ENCODE assay signal across 8 mouse cellular contexts in the genomic region with DNA sequence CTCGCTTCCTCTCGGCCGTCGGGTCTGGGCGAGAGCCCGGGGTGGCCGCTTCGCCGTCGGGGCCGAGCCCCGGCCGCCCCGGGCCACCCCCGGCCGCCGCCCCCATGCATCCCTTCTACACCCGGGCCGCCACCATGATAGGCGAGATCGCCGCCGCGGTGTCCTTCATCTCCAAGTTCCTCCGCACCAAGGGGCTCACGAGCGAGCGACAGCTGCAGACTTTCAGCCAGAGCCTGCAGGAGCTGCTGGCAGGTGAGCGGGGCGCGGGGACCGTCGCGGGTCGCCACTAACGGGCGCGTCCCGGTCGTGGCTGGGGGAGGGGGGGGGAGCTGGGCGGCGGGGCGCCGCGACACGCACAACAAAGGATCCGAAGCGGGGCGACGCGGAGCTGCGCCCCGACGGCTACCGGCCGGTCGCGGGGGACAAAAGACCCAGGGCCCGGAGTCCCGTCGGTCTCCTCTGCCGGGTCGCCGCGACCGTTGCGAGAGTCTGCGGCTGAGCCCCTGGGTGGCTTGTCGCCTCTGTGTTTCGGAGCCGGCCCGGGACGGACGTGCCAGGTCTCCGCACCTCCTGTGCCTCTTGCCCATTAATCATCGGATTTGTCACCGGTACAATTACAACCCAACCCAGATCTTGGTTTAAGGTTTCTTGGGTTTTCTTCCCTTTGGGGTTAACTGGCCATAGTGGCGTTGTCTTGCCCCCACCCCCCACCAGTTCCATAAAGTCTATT. TPM values are rescaled to one million over a fixed set of nuclear protein-coding genes. Genes with fewer than 3 reads are reported as not detected.
DNase-seq lines count a peak whose midpoint lies in the region; ATAC-seq and TF ChIP-seq lines count a peak whose summit lies in the region.

No protein-coding gene starts in this region.

- H3K4me1 ChIP-seq in embryonic facial prominence, embryonic 14.5 days (ENCODE audit: control insufficient read depth, insufficient read depth, low read length): peaks cover 18% of the 10 kb centered on the region
- peaks cover 22% of the 10 kb centered on the region for H3K4me1 ChIP-seq in heart, embryonic 16.5 days (ENCODE audit: control insufficient read depth, insufficient read depth, low read length)
- peaks cover 7% of the 10 kb centered on the region for H3K4me1 ChIP-seq in small intestine, adult 2 months (ENCODE audit: control insufficient read depth, insufficient read depth, insufficient read length, low read length)

- H3K36me3 ChIP-seq in embryonic facial prominence, embryonic 14.5 days (ENCODE audit: control insufficient read depth, insufficient read depth, low read length): peaks cover 26% of the 10 kb centered on the region
- H3K36me3 ChIP-seq in heart, embryonic 16.5 days (ENCODE audit: control insufficient read depth, insufficient read depth): peaks cover 14% of the 10 kb centered on the region
- peaks cover 25% of the 10 kb centered on the region for H3K36me3 ChIP-seq in small intestine, adult 2 months (ENCODE audit: control insufficient read depth, insufficient read depth, low read length)

- peak; percentile 13 for ATAC-seq in embryonic facial prominence, embryonic 14.5 days (ENCODE audit: low read depth)
- peak; percentile 28 for ATAC-seq in heart, embryonic 16.5 days (replicated peaks; ENCODE audit: extremely low read depth, insufficient read depth, low FRiP score)

- H3K9me3 ChIP-seq in embryonic facial prominence, embryonic 14.5 days (ENCODE audit: control insufficient read depth, low read length): no peaks in the 10 kb centered on the region
- H3K9me3 ChIP-seq in heart, embryonic 16.5 days (replicated peaks; ENCODE audit: control insufficient read depth, low read length): no peaks in the 10 kb centered on the region

- TF ChIP-seq CTCF in small intestine, adult 2 months (IDR thresholded peaks at IDR 0.05; ENCODE audit: extremely low read depth, insufficient read length, insufficient replicate concordance, low read depth, low read length): no peak

- H3K9ac ChIP-seq in embryonic facial prominence, embryonic 14.5 days (ENCODE audit: low read depth, low read length): peak overlapping the region; percentile 100
- peak overlapping the region; percentile 100 for H3K9ac ChIP-seq in heart, embryonic 16.5 days (ENCODE audit: low read length)

- peak overlapping the region; percentile 99 for H3K4me3 ChIP-seq in embryonic facial prominence, embryonic 14.5 days (ENCODE audit: low read depth, low read length)
- peak overlapping the region; percentile 100 for H3K4me3 ChIP-seq in heart, embryonic 16.5 days (ENCODE audit: low read length)
- peak overlapping the region; percentile 97 for H3K4me3 ChIP-seq in small intestine, adult 2 months (ENCODE audit: low read depth, low read length)

- peak overlapping the region; percentile 86 for H3K4me2 ChIP-seq in embryonic facial prominence, embryonic 14.5 days (ENCODE audit: low read depth, low read length)
- peak overlapping the region; percentile 56 for H3K4me2 ChIP-seq in heart, embryonic 16.5 days (ENCODE audit: low read depth, low read length)

- DNase-seq in CD4-positive, CD25-positive, alpha-beta regulatory T cell, adult 2 months (ENCODE audit: low read depth, low spot score): peak; percentile 85
- DNase-seq in adrenal gland, postnatal 14 days: peak; percentile 71
- DNase-seq in embryonic facial prominence, embryonic 14.5 days (ENCODE audit: low spot score): peak; percentile 48
- peak; percentile 12 to 61 for DNase-seq in kidney, postnatal 36 days
- peak; percentile 39 for DNase-seq in lung, postnatal 36 days
- DNase-seq in adipocyte (ENCODE audit: low spot score): no peak

- no peaks in the 10 kb centered on the region for H3K27me3 ChIP-seq in embryonic facial prominence, embryonic 14.5 days (replicated peaks; ENCODE audit: control insufficient read depth, insufficient read depth, low read length)
- H3K27me3 ChIP-seq in heart, embryonic 16.5 days (ENCODE audit: control insufficient read depth, insufficient read depth, low read length): no peaks in the 10 kb centered on the region
- no peaks in the 10 kb centered on the region for H3K27me3 ChIP-seq in small intestine, adult 2 months (ENCODE audit: control insufficient read depth, insufficient read depth, low read length)

- WGBS in embryonic facial prominence, embryonic 14.5 days: 0% methylated on average over 18 of the region's 78 CpGs
- under 1% methylated on average over 78 of the region's 78 CpGs for WGBS in heart, embryonic 16.5 days
- 2% methylated on average over 68 of the region's 78 CpGs for WGBS in small intestine, adult 2 months

- TF ChIP-seq POLR2A in small intestine, adult 2 months (IDR thresholded peaks at IDR 0.05; ENCODE audit: low read depth, low read length): no peak

- H3K27ac ChIP-seq in embryonic facial prominence, embryonic 14.5 days (replicated peaks; ENCODE audit: low read depth, low read length): peak overlapping the region; percentile 98
- peak overlapping the region; percentile 97 for H3K27ac ChIP-seq in heart, embryonic 16.5 days (ENCODE audit: low read length)
- peak overlapping the region; percentile 92 for H3K27ac ChIP-seq in small intestine, adult 2 months (ENCODE audit: insufficient read depth, low read depth, low read length)

RNA-seq across cellular contexts. Expression of a gene that starts 0.6 kb away (rescaled TPM):
- total RNA-seq in adrenal gland, postnatal 14 days (2021): 145 and 150 TPM in 2 replicates
- 83.2 and 87.3 TPM in 2 replicates for polyA plus RNA-seq in embryonic facial prominence, embryonic 14.5 days (2014; fragmentation: Nextera tagmentation; extraction: Ambion mirVana)
- 49.6 and 56.9 TPM in 2 replicates for polyA plus RNA-seq in heart, embryonic 16.5 days (2015; fragmentation: Nextera tagmentation; extraction: Ambion mirVana)
- 8.3 and 32.7 TPM in 2 replicates for polyA plus RNA-seq in small intestine, adult 2 months (2012; rRNA removed)
